In genomic region chr3:116737326-116737731, GRCm38 (mm10) we compare ENCODE assay signal across 11 mouse cellular contexts. TPM values are rescaled to one million over a fixed set of nuclear protein-coding genes. Genes with fewer than 3 reads are reported as not detected.
DNase-seq lines count a peak whose midpoint lies in the region; ATAC-seq and TF ChIP-seq lines count a peak whose summit lies in the region.
"Had no signal": no experiment of that assay in that cellular context is flagged by ENCODE, and none has a peak within 500 bp of the region (broad histone marks: within the 10 kb centered on the region; RNA-seq: fewer than 3 reads in every experiment).

No protein-coding gene starts in this region.

- TF ChIP-seq CTCF in heart, postnatal 0 days (IDR thresholded peaks at IDR 0.05; ENCODE audit: low read depth) = peak; percentile 12; the same call in 1 of the 2 replicates

- 68% methylated on average over 8 of the region's 8 CpGs for WGBS in heart, postnatal 0 days

- ATAC-seq in heart, postnatal 0 days (ENCODE audit: insufficient read depth, low read depth) = no peak

- no peak for TF ChIP-seq EP300 in heart, postnatal 0 days (IDR thresholded peaks at IDR 0.05; ENCODE audit: low read depth)

- no peaks in the 10 kb centered on the region for H3K4me1 ChIP-seq in heart, postnatal 0 days (ENCODE audit: control insufficient read depth, insufficient read depth)

- no peak overlapping the region for H3K27ac ChIP-seq in heart, postnatal 0 days (ENCODE audit: low read depth)

- DNase-seq in heart, postnatal 0 days (ENCODE audit: low spot score) = no peak
- DNase-seq in heart, adult 18-20 months = no peak
- DNase-seq in ES-CJ7 (ENCODE audit: low read depth, low spot score) = peak; percentile 72
- peak; percentile 28 for DNase-seq in brain, adult 2 months (ENCODE audit: low read depth, low spot score)
- DNase-seq in lung, postnatal 10 days = peak; percentile 23
- no peak for DNase-seq in cerebellum, postnatal 4 days (ENCODE audit: low spot score in 2 of 2)
- DNase-seq in kidney, postnatal 4 days = no peak
- no peak for DNase-seq in spleen, postnatal 36 days (ENCODE audit: low spot score in 2 of 2)
- DNase-seq: retina, postnatal 1 day had no signal

- no peaks in the 10 kb centered on the region for H3K9me3 ChIP-seq in heart, postnatal 0 days (replicated peaks; ENCODE audit: control insufficient read depth, low read length)

- no peak overlapping the region for H3K4me3 ChIP-seq in heart, postnatal 0 days (ENCODE audit: low read depth, low read length)

- no peak overlapping the region for H3K4me2 ChIP-seq in heart, postnatal 0 days (ENCODE audit: low read depth, low read length)

- H3K27me3 ChIP-seq in heart, postnatal 0 days (ENCODE audit: control insufficient read depth, insufficient read depth, low read length) = no peaks in the 10 kb centered on the region

- no peak overlapping the region for H3K9ac ChIP-seq in heart, postnatal 0 days (replicated peaks; ENCODE audit: low read depth, low read length)

- no peaks in the 10 kb centered on the region for H3K36me3 ChIP-seq in heart, postnatal 0 days (replicated peaks; ENCODE audit: control insufficient read depth, insufficient read depth, low read length)

RNA-seq across cellular contexts. Expression of gene Slc35a3, which starts 24.7 kb away (rescaled TPM):
- total RNA-seq in heart, postnatal 0 days (2014; rRNA removed; ENCODE audit: low replicate concordance) = 18.3 and 28.9 TPM in 2 replicates
- polyA plus RNA-seq in heart, postnatal 0 days (2015; fragmentation: Nextera tagmentation; extraction: Ambion mirVana) = 6.9 and 7.0 TPM in 2 replicates
- 10 to 100 TPM; 10.7 to 11.1 TPM for total RNA-seq in heart, adult 18-20 months (2021)

RNA-seq across cellular contexts. Expression of gene Gm43191, which starts 56.3 kb away (rescaled TPM):
- total RNA-seq in heart, postnatal 0 days (2014; rRNA removed; ENCODE audit: low replicate concordance) = not detected in 2 replicates
- not detected in 2 replicates for polyA plus RNA-seq in heart, postnatal 0 days (2015; fragmentation: Nextera tagmentation; extraction: Ambion mirVana)
- not detected for total RNA-seq in heart, adult 18-20 months (2021)
- polyA plus RNA-seq: hindbrain, embryonic 11.5 days; testis, adult 2 months had no signal

Comparison
In these comparisons a context has a peak if more than half of its experiments do, and no peak if none do; other contexts are left out.
1. DNase-seq: peak in ES-CJ7 (single experiment), brain, adult 2 months (single experiment) and lung, postnatal 10 days (single experiment); none in heart, postnatal 0 days (single experiment), heart, adult 18-20 months (0 of 2), cerebellum, postnatal 4 days (0 of 2), kidney, postnatal 4 days (0 of 2) and spleen, postnatal 36 days (0 of 2).